Mouse (Mus musculus): Measurements from ENCODE around the gene Ccdc34. TPM values are rescaled to one million over a fixed set of nuclear protein-coding genes. Genes with fewer than 3 reads are reported as not detected.

Ccdc34 gene
- total and polyA plus RNA-seq, 3 experiments, result 17.5 to 65.5 (median 33.9) TPM

DNA sequence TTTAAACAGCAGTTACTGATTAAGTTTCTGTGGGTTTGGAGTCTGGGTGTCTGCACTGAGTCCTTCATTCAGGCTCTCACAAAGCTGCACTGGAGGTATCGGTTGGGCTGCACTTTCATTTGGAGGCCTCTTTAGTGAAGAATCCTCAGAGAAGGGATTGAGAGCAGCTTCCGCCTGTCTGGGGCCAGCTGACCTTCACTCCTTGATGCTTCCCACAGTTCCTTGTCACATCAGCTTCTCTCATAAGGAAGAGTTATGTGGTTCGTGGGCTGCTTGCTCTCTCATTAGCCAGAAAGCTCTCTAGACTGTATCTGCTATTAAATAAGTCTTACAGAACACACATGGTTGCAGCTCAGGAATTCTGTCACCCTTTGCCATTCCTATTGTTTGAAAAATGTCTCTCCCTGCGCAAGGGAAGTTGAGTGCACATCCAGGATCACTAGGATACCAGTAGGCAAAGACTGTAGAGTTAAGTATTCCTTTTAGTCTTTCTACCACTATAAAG, 173.6 kb downstream of the Ccdc34 start:
- no peaks in the 10 kb centered on the region for H3K9me3 ChIP-seq (replicated peaks)
- H3K36me3 ChIP-seq (replicated peaks), result no peaks in the 10 kb centered on the region
- 0 out of 2 replicates have a peak, but pooled peaks cover 4% of the 10 kb centered on the region for H3K4me1 ChIP-seq (ENCODE audit: insufficient read depth, low read depth, low read length)
- H3K27me3 ChIP-seq (ENCODE audit: insufficient read depth, low read length), result peaks cover 15% of the 10 kb centered on the region; the same call in 1 of the 2 replicates
- TF ChIP-seq TAL1 (conservative IDR thresholded peaks at IDR 0.05; ENCODE audit: low read depth, low read length) (no peak), GATA1 (IDR thresholded peaks at IDR 0.05; ENCODE audit: borderline replicate concordance, low read length) (no peak), CTCF (IDR thresholded peaks at IDR 0.05; ENCODE audit: low read depth, low read length) (no peak), POLR2AphosphoS5 (IDR thresholded peaks at IDR 0.05; ENCODE audit: insufficient replicate concordance, low read depth, low read length) (no peak), GATA2 (IDR thresholded peaks at IDR 0.05; ENCODE audit: borderline replicate concordance, low read depth, low read length) (no peak)
- DNase-seq (ENCODE audit: low spot score) (no peak), ATAC-seq (ENCODE audit: extremely low read depth, insufficient number of reproducible peaks, low FRiP score, poor library complexity, severe bottlenecking) (no peak)
- no peak overlapping the region for H3K4me3 ChIP-seq (ENCODE audit: low read depth, low read length)

DNA sequence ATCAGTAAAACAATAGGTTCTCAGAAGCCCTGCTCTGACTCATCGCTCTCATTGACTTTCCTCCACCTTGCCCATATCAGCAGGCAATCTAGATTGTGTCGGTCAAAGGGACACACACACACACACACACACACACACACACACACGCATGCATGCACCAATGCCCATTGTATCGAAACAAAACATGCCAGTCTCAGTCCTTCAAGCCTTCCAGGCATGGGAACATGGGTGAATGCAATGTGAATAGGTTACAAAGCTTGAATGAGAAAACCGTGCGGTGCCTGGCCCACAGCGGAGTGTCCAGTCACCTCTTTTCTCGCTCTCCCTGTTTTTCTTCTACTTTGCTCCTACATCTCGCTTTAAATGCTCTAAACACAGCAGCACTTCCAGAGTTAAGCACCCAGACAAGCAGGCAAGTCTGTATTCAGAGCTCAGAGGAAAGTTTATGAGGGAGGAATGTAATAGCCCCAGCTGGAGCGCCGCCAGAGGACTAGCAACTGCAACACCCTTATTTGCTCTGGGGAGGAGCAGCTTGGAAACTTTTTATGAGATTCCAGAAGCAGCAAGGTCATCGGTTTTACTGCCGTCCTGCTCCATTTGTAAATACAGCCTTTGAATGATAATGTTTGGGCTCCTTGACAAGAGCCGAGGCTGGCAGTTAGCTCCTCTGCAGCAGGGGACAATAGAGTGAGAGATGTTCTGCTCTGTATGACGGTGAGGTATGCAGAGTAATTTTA, 174.5 kb downstream of the Ccdc34 start:
- Histone ChIP-seq H3K4me3 (ENCODE audit: low read depth, low read length) (no peak overlapping the region), H3K27me3 (ENCODE audit: insufficient read depth, low read length) (peaks cover 12% of the 10 kb centered on the region; the same call in 1 of the 2 replicates), H3K4me1 (ENCODE audit: insufficient read depth, low read depth, low read length) (peaks cover 4% of the 10 kb centered on the region; the same call in 1 of the 2 replicates), H3K36me3 (replicated peaks) (no peaks in the 10 kb centered on the region), H3K9me3 (replicated peaks) (no peaks in the 10 kb centered on the region)
- ATAC-seq (ENCODE audit: extremely low read depth, insufficient number of reproducible peaks, low FRiP score, poor library complexity, severe bottlenecking), result no peak
- DNase-seq (ENCODE audit: low spot score), result no peak
- TF ChIP-seq CTCF (IDR thresholded peaks at IDR 0.05; ENCODE audit: low read depth, low read length), result no peak
- no peak for TF ChIP-seq POLR2AphosphoS5 (IDR thresholded peaks at IDR 0.05; ENCODE audit: insufficient replicate concordance, low read depth, low read length)
- TF ChIP-seq GATA1 (IDR thresholded peaks at IDR 0.05; ENCODE audit: borderline replicate concordance, low read length), result no peak
- no peak for TF ChIP-seq TAL1 (conservative IDR thresholded peaks at IDR 0.05; ENCODE audit: low read depth, low read length)
- TF ChIP-seq GATA2 (IDR thresholded peaks at IDR 0.05; ENCODE audit: borderline replicate concordance, low read depth, low read length), result no peak

GRCm38 (mm10) chr2:110192702-110193312, 175.2 kb downstream of the Ccdc34 start:
- Histone ChIP-seq H3K4me1 (ENCODE audit: insufficient read depth, low read depth, low read length) (peaks cover 8% of the 10 kb centered on the region; the same call in 1 of the 2 replicates), H3K27me3 (ENCODE audit: insufficient read depth, low read length) (peaks cover 9% of the 10 kb centered on the region; the same call in 1 of the 2 replicates), H3K9me3 (replicated peaks) (no peaks in the 10 kb centered on the region), H3K4me3 (ENCODE audit: low read depth, low read length) (no peak overlapping the region), H3K36me3 (replicated peaks) (no peaks in the 10 kb centered on the region)
- TF ChIP-seq TAL1 (conservative IDR thresholded peaks at IDR 0.05; ENCODE audit: low read depth, low read length) (no peak), GATA2 (IDR thresholded peaks at IDR 0.05; ENCODE audit: borderline replicate concordance, low read depth, low read length) (no peak), GATA1 (IDR thresholded peaks at IDR 0.05; ENCODE audit: borderline replicate concordance, low read length) (no peak), CTCF (IDR thresholded peaks at IDR 0.05; ENCODE audit: low read depth, low read length) (no peak), POLR2AphosphoS5 (IDR thresholded peaks at IDR 0.05; ENCODE audit: insufficient replicate concordance, low read depth, low read length) (no peak)
- ATAC-seq (ENCODE audit: extremely low read depth, insufficient number of reproducible peaks, low FRiP score, poor library complexity, severe bottlenecking) (no peak), DNase-seq (ENCODE audit: low spot score) (no peak)

DNA sequence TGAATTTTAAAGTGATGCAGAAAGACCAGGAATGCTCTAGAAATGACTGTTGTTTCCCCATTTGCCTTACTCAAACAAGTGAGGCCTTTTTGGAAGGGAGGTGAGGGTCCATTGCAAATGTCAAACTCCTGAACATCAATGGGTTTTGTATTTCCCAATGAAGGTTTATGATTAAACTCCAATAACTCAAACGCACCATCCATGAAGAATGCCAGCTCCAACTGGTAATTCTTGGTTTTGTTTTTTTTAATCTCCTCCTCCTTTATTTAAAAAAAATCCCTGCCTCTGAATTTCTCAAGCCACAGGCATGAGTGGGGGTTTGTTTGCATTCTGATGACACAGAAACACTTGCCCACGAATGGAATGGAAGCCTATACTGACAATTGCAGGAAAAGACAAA, 178.9 kb downstream of the Ccdc34 start:
- Histone ChIP-seq H3K9me3 (replicated peaks) (no peaks in the 10 kb centered on the region), H3K4me3 (ENCODE audit: low read depth, low read length) (no peak overlapping the region), H3K27me3 (ENCODE audit: insufficient read depth, low read length) (peaks cover 8% of the 10 kb centered on the region; the same call in 1 of the 2 replicates), H3K4me1 (ENCODE audit: insufficient read depth, low read depth, low read length) (peaks cover 29% of the 10 kb centered on the region), H3K36me3 (replicated peaks) (no peaks in the 10 kb centered on the region)
- no peak for DNase-seq (ENCODE audit: low spot score)
- ATAC-seq (ENCODE audit: extremely low read depth, insufficient number of reproducible peaks, low FRiP score, poor library complexity, severe bottlenecking), result no peak
- TF ChIP-seq GATA1 (IDR thresholded peaks at IDR 0.05; ENCODE audit: borderline replicate concordance, low read length), result no peak
- no peak for TF ChIP-seq GATA2 (IDR thresholded peaks at IDR 0.05; ENCODE audit: borderline replicate concordance, low read depth, low read length)
- no peak for TF ChIP-seq TAL1 (conservative IDR thresholded peaks at IDR 0.05; ENCODE audit: low read depth, low read length)
- TF ChIP-seq POLR2AphosphoS5 (IDR thresholded peaks at IDR 0.05; ENCODE audit: insufficient replicate concordance, low read depth, low read length), result no peak
- TF ChIP-seq CTCF (IDR thresholded peaks at IDR 0.05; ENCODE audit: low read depth, low read length), result no peak

DNA sequence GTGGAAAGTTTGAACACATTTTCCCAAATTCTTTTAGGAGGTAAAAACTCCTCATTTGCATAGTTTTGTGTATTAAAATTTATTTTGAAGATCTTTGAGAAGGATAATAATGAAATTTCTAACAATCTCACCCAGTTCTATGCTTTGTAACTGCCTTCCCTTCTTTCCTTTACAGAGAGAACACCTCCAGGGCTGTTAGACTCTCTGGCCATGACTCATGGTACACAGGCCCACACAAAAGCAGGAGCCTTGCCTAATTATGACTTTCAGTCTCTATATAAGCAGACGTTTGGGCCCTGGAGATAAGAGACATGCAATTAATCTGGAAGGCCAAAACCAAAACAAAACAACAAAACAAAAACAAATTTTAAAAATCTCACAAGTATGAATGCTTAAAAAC, 182.0 kb downstream of the Ccdc34 start:
- H3K36me3 ChIP-seq (replicated peaks), result no peaks in the 10 kb centered on the region
- no peaks in the 10 kb centered on the region for H3K27me3 ChIP-seq (ENCODE audit: insufficient read depth, low read length)
- H3K9me3 ChIP-seq (replicated peaks), result no peaks in the 10 kb centered on the region
- peaks cover 52% of the 10 kb centered on the region for H3K4me1 ChIP-seq (ENCODE audit: insufficient read depth, low read depth, low read length)
- DNase-seq (ENCODE audit: low spot score), result no peak
- no peak for TF ChIP-seq TAL1 (conservative IDR thresholded peaks at IDR 0.05; ENCODE audit: low read depth, low read length)
- TF ChIP-seq GATA1 (IDR thresholded peaks at IDR 0.05; ENCODE audit: borderline replicate concordance, low read length), result no peak
- TF ChIP-seq POLR2AphosphoS5 (IDR thresholded peaks at IDR 0.05; ENCODE audit: insufficient replicate concordance, low read depth, low read length), result no peak
- no peak for TF ChIP-seq CTCF (IDR thresholded peaks at IDR 0.05; ENCODE audit: low read depth, low read length)
- TF ChIP-seq GATA2 (IDR thresholded peaks at IDR 0.05; ENCODE audit: borderline replicate concordance, low read depth, low read length), result no peak
- ATAC-seq (ENCODE audit: extremely low read depth, insufficient number of reproducible peaks, low FRiP score, poor library complexity, severe bottlenecking), result no peak
- H3K4me3 ChIP-seq (ENCODE audit: low read depth, low read length), result no peak overlapping the region

- peaks cover 58% of the 10 kb centered on the region for H3K4me1 ChIP-seq (ENCODE audit: insufficient read depth, low read depth, low read length)
- H3K27me3 ChIP-seq (ENCODE audit: insufficient read depth, low read length), result no peaks in the 10 kb centered on the region
- TF ChIP-seq GATA2 (IDR thresholded peaks at IDR 0.05; ENCODE audit: borderline replicate concordance, low read depth, low read length) (no peak), CTCF (IDR thresholded peaks at IDR 0.05; ENCODE audit: low read depth, low read length) (no peak), GATA1 (IDR thresholded peaks at IDR 0.05; ENCODE audit: borderline replicate concordance, low read length) (no peak), POLR2AphosphoS5 (IDR thresholded peaks at IDR 0.05; ENCODE audit: insufficient replicate concordance, low read depth, low read length) (no peak), TAL1 (conservative IDR thresholded peaks at IDR 0.05; ENCODE audit: low read depth, low read length) (no peak)
- no peak overlapping the region; the same call in 1 of the 2 replicates for H3K4me3 ChIP-seq (ENCODE audit: low read depth, low read length)
- no peaks in the 10 kb centered on the region for H3K9me3 ChIP-seq (replicated peaks)
- no peaks in the 10 kb centered on the region for H3K36me3 ChIP-seq (replicated peaks)
- DNase-seq (ENCODE audit: low spot score) (no peak), ATAC-seq (ENCODE audit: extremely low read depth, insufficient number of reproducible peaks, low FRiP score, poor library complexity, severe bottlenecking) (no peak)
Measured at GRCm38 (mm10) chr2:110201770-110202169, 184.2 kb downstream of the Ccdc34 start.

All from G1E (cell line).